Comparison of ENCODE assay signal across 8 mouse cellular contexts in genomic region chr5:57713980-57714379, GRCm38 (mm10). TPM values are rescaled to one million over a fixed set of nuclear protein-coding genes. Genes with fewer than 3 reads are reported as not detected.
DNase-seq lines count a peak whose midpoint lies in the region; ATAC-seq and TF ChIP-seq lines count a peak whose summit lies in the region.

No protein-coding gene starts in this region.

- H3K27ac ChIP-seq in cerebellum, adult 2 months (ENCODE audit: insufficient read depth, low read length): no peak overlapping the region
- H3K27ac ChIP-seq in heart, embryonic 13.5 days (replicated peaks): peak overlapping the region; percentile 99
- H3K27ac ChIP-seq in stomach, embryonic 14.5 days (ENCODE audit: low read length): no peak overlapping the region; the same call in 1 of the 2 replicates

- DNase-seq in cerebellum, adult 2 months: peak; percentile 23 to 47
- peak; percentile 5 for DNase-seq in urinary bladder, postnatal 36 days (ENCODE audit: low spot score in 2 of 2)
- DNase-seq in urinary bladder, adult 2 months (ENCODE audit: low spot score): no peak
- DNase-seq in kidney, postnatal 10 days: peak; percentile 27
- DNase-seq in lung, postnatal 10 days: peak; percentile 12

- peak overlapping the region; percentile 19 for H3K4me3 ChIP-seq in cerebellum, adult 2 months (replicated peaks; ENCODE audit: insufficient read depth, low read depth, low read length)
- peak overlapping the region; percentile 88 for H3K4me3 ChIP-seq in heart, embryonic 13.5 days
- peak overlapping the region; percentile 72 for H3K4me3 ChIP-seq in stomach, embryonic 14.5 days (ENCODE audit: low read depth, low read length)

- H3K36me3 ChIP-seq in heart, embryonic 13.5 days: no peaks in the 10 kb centered on the region
- no peaks in the 10 kb centered on the region for H3K36me3 ChIP-seq in stomach, embryonic 14.5 days (ENCODE audit: control insufficient read depth, insufficient read depth, low read length)

- 4% methylated on average over 10 of the region's 10 CpGs for WGBS in cerebellum, adult 2 months
- WGBS in heart, embryonic 13.5 days: 1% methylated on average over 10 of the region's 10 CpGs
- WGBS in stomach, embryonic 14.5 days: 4% methylated on average over 10 of the region's 10 CpGs

- no peak for ATAC-seq in cerebellum, adult (ENCODE audit: insufficient number of reproducible peaks, low FRiP score, low TSS enrichment)
- no peak for ATAC-seq in heart, embryonic 13.5 days (ENCODE audit: extremely low read depth, insufficient number of reproducible peaks, low FRiP score, low TSS enrichment)
- no peak for ATAC-seq in stomach, embryonic 14.5 days (ENCODE audit: insufficient number of reproducible peaks, insufficient read depth, low FRiP score, low read depth)

- TF ChIP-seq CTCF in cerebellum, adult 2 months (IDR thresholded peaks at IDR 0.05; ENCODE audit: borderline replicate concordance, insufficient read depth, low read depth, low read length): peak; percentile 35; the same call in 1 of the 2 replicates

- peaks cover 2% of the 10 kb centered on the region; the same call in 1 of the 2 replicates for H3K27me3 ChIP-seq in cerebellum, adult 2 months (ENCODE audit: control insufficient read depth, insufficient read depth, low read length)
- peaks cover 5% of the 10 kb centered on the region for H3K27me3 ChIP-seq in heart, embryonic 13.5 days (replicated peaks)
- no peaks in the 10 kb centered on the region for H3K27me3 ChIP-seq in stomach, embryonic 14.5 days (ENCODE audit: control insufficient read depth, insufficient read depth, low read length)

- H3K9ac ChIP-seq in heart, embryonic 13.5 days: peak overlapping the region; percentile 96
- H3K9ac ChIP-seq in stomach, embryonic 14.5 days (replicated peaks; ENCODE audit: low read depth, low read length): no peak overlapping the region

- TF ChIP-seq POLR2A in cerebellum, adult 2 months (IDR thresholded peaks at IDR 0.05; ENCODE audit: borderline replicate concordance, insufficient read depth, low read length): no peak

- H3K4me2 ChIP-seq in heart, embryonic 13.5 days: peak overlapping the region; percentile 94
- peak overlapping the region; percentile 89 for H3K4me2 ChIP-seq in stomach, embryonic 14.5 days (replicated peaks; ENCODE audit: low read depth, low read length)

- H3K4me1 ChIP-seq in cerebellum, adult 2 months (ENCODE audit: control insufficient read depth, insufficient read depth, low read length): 0 out of 2 replicates have a peak, but pooled peaks cover 3% of the 10 kb centered on the region
- no peaks in the 10 kb centered on the region for H3K4me1 ChIP-seq in heart, embryonic 13.5 days
- H3K4me1 ChIP-seq in stomach, embryonic 14.5 days (ENCODE audit: control insufficient read depth, insufficient read depth, low read length): no peaks in the 10 kb centered on the region

- H3K9me3 ChIP-seq in heart, embryonic 13.5 days: no peaks in the 10 kb centered on the region
- H3K9me3 ChIP-seq in stomach, embryonic 14.5 days (ENCODE audit: control insufficient read depth, low read depth, low read length): no peaks in the 10 kb centered on the region

RNA-seq across cellular contexts. Expression of gene Pcdh7, which starts 3.8 kb away (rescaled TPM):
- polyA plus RNA-seq in cerebellum, adult 2 months (2012; rRNA removed): 20.2 and 21.6 TPM in 2 replicates
- polyA plus RNA-seq in urinary bladder, adult 2 months (2012; rRNA removed): 31.7 and 41.8 TPM in 2 replicates
- 16.0 and 16.5 TPM in 2 replicates for polyA plus RNA-seq in heart, embryonic 13.5 days (2015; fragmentation: Nextera tagmentation; extraction: Ambion mirVana)
- polyA plus RNA-seq in stomach, embryonic 14.5 days (2014; fragmentation: Nextera tagmentation; extraction: Ambion mirVana): 23.5 and 26.4 TPM in 2 replicates

Comparison
In these comparisons a context has a peak if more than half of its experiments do, and no peak if none do; other contexts are left out.
1. H3K4me3 ChIP-seq: peak in every context shown above with its lines; median percentile 88 in heart, embryonic 13.5 days; 72 in stomach, embryonic 14.5 days; 19 in cerebellum, adult 2 months.